Mouse (Mus musculus) regulatory T cell (primary cell): ENCODE results near the gene Vmn1r107.
"Not testable (repeated sequence)": the region's sequence is repeated elsewhere in the genome, so short reads cannot be mapped to it uniquely, and the experiment has no call there.

Source experiments
- in situ Hi-C: fragments of 300-600 bp; cut with MboI, MseI; formaldehyde crosslinking; loops from one replicate; pipeline ENCODE4 v1.15.1; 2025; ENCODE audit warnings: high pct_unique_total_duplicates

Vmn1r107 gene

DNA sequence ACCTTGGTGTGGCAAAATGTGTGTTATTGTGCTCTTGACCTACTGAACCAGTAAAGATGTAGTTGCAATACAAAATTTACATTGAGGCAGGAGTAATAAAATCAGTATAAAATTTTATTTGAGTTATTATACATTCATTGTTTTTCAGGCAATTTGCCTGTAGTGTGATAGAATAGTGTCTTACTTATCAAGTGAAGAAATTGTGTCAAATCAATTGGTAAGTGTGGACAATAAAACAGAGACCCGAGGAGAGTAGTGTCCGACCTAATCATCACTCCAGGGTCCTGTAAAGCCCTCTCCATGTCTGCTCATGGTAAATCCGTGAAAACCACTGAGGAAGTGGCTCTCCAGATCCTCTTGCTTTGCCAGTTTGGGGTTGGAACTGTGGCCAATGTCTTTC lies at the start of gene Vmn1r107:
Gene Vmn1r107, plus strand, starts transcription at position 301 of the 400 bp plus-strand sequence.
- in situ Hi-C loops: not testable (repeated sequence)

DNA sequence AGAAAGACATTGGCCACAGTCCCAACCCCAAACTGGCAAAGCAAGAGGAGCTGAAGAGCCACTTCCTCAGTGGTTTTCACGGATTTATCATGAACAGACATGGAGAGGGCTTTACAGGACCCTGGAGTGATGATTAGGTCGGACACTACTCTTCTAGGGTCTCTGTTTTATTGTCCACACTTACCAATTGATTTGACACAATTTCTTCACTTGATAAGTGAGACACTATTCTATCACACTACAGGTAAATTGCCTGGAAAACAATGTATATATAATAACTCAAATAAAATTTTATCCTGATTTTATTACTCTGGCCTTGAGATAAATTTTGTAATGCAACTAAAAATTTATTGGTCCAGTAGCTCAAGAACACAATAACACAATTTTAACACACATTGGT lies 34.4 kb downstream of the Vmn1r107 start, which contains the start of gene Vmn1r111:
Gene Vmn1r111, minus strand, starts transcription at position 101 of the 400 bp plus-strand sequence.
- in situ Hi-C loops: not testable (repeated sequence)
